Mouse (Mus musculus) myocyte (in vitro differentiated cells): Measurements from ENCODE around the gene Ap1s1. TPM values are rescaled to one million over a fixed set of nuclear protein-coding genes. Genes with fewer than 3 reads are reported as not detected.
A peak's percentile ranks its signal among the peaks of the same experiment; 100 is the strongest.

ENCODE experiments used
- H3K27me3 ChIP-seq: one replicate; pipeline ENCODE4 v1.6.1; 2011; ENCODE audit not compliant: control insufficient read depth, insufficient read depth, insufficient read length
- H3K36me3 ChIP-seq: one replicate; pipeline ENCODE4 v1.6.1; 2011; ENCODE audit not compliant: control insufficient read depth, insufficient read depth
- H3K4me2 ChIP-seq: one replicate; pipeline ENCODE4 v1.6.1; 2011; ENCODE audit warnings: low read depth, control low read depth
- H3K4me3 ChIP-seq: one replicate; pipeline ENCODE4 v1.5.1; 2011; ENCODE audit warnings: mild to moderate bottlenecking, control low read depth, moderate library complexity
- H3K79me2 ChIP-seq: one replicate; pipeline ENCODE4 v1.6.1; 2011; ENCODE audit not compliant: control insufficient read depth, insufficient read depth
- H3ac ChIP-seq: one replicate; pipeline ENCODE4 v1.6.1; 2011; ENCODE audit not compliant: control insufficient read depth, insufficient read length
- CEBPB ChIP-seq: IDR thresholded peaks from 2 replicates; pipeline ENCODE4 v1.6.1; 2011; ENCODE audit warnings: mild to moderate bottlenecking, moderate library complexity; ENCODE audit not compliant: poor library complexity, insufficient read depth, severe bottlenecking
- E2F4 ChIP-seq: IDR thresholded peaks from one replicate; pipeline ENCODE4 v1.6.1; 2011; ENCODE audit warnings: mild to moderate bottlenecking, control low read depth, moderate library complexity; ENCODE audit not compliant: insufficient read depth
- MAX ChIP-seq: IDR thresholded peaks from one replicate; pipeline ENCODE4 v1.6.1; 2011; ENCODE audit warnings: low read depth, mild to moderate bottlenecking, control low read depth
- MYOD1 ChIP-seq, 3 experiments: IDR thresholded peaks; one replicate each; pipeline ENCODE4 v1.6.1; 2011; ENCODE audit warnings: control low read depth in 2 of 3, low read depth in 2 of 3, mild to moderate bottlenecking in 2 of 3, moderate library complexity in 1 of 3; ENCODE audit not compliant: insufficient read length in 2 of 3, control insufficient read depth in 1 of 3
- MYOG ChIP-seq, 3 experiments: IDR thresholded peaks; one replicate each; pipeline ENCODE4 v1.6.1; 2011; ENCODE audit warnings: control low read depth in 2 of 3, low read depth in 2 of 3, mild to moderate bottlenecking in 2 of 3; ENCODE audit not compliant: insufficient read length in 2 of 3, control insufficient read depth in 1 of 3, insufficient read depth in 1 of 3
- POLR2A ChIP-seq: IDR thresholded peaks from one replicate; pipeline ENCODE4 v1.6.1; 2011; ENCODE audit warnings: low read depth, mild to moderate bottlenecking, control low read depth, moderate library complexity; ENCODE audit not compliant: insufficient read length
- POLR2AphosphoS2 ChIP-seq: IDR thresholded peaks from one replicate; pipeline ENCODE4 v1.6.1; 2011; ENCODE audit warnings: low read depth, control low read depth; ENCODE audit not compliant: insufficient read length
- REST ChIP-seq: IDR thresholded peaks from one replicate; pipeline ENCODE4 v1.6.1; 2011; ENCODE audit warnings: mild to moderate bottlenecking, control low read depth, moderate library complexity; ENCODE audit not compliant: insufficient read depth, insufficient read length
- SRF ChIP-seq: IDR thresholded peaks from one replicate; pipeline ENCODE4 v1.6.1; 2011; ENCODE audit warnings: low read depth; ENCODE audit not compliant: control insufficient read depth, insufficient read length
- TCF12 ChIP-seq: IDR thresholded peaks from one replicate; pipeline ENCODE4 v1.6.1; 2011; ENCODE audit warnings: mild to moderate bottlenecking, control low read depth; ENCODE audit not compliant: poor library complexity, insufficient read depth, severe bottlenecking
- TCF3 ChIP-seq: IDR thresholded peaks from one replicate; pipeline ENCODE4 v1.6.1; 2011; ENCODE audit warnings: low read depth, control low read depth; ENCODE audit not compliant: insufficient read length
- USF1 ChIP-seq: IDR thresholded peaks from one replicate; pipeline ENCODE4 v1.6.1; 2011; ENCODE audit warnings: low read depth, mild to moderate bottlenecking, control low read depth, moderate library complexity
- polyA plus RNA-seq: library from polyadenylated mRNA; unstranded; fragments of >200 nt; fragmentation: generic; extraction: Trizol; gene quantifications from one replicate; pipeline ENCODE4 v1.2.1, GENCODE M21; 2012; ENCODE audit warnings: missing spikeins

Ap1s1 gene
- polyA plus RNA-seq, 1 experiment, result 172 TPM

- no peak for TF ChIP-seq USF1
- no peak for TF ChIP-seq CEBPB
- TF ChIP-seq SRF, result no peak
- no peak for TF ChIP-seq POLR2A
- no peak for TF ChIP-seq MYOD1 (IDR thresholded peaks at IDR 0.05; ENCODE audit: control insufficient read depth in 1 of 3, insufficient read length in 2 of 3, low read depth in 2 of 3)
- no peak for TF ChIP-seq POLR2AphosphoS2
- TF ChIP-seq TCF3, result no peak
- TF ChIP-seq MAX, result no peak
- Histone ChIP-seq H3ac (no peak overlapping the region), H3K4me3 (no peak overlapping the region), H3K4me2 (peak overlapping the region; percentile 79), H3K27me3 (peaks cover 13% of the 10 kb centered on the region), H3K36me3 (no peaks in the 10 kb centered on the region), H3K79me2 (no peaks in the 10 kb centered on the region)
These were observed 13.9 kb downstream of the Ap1s1 start for GRCm38 (mm10) chr5:137032033-137032421.

GRCm38 (mm10) chr5:137031076-137032032 lies 14.6 kb downstream of the Ap1s1 start:
- no peak overlapping the region for H3ac ChIP-seq
- H3K4me3 ChIP-seq, result no peak overlapping the region
- peak overlapping the region; percentile 79 for H3K4me2 ChIP-seq
- no peaks in the 10 kb centered on the region for H3K36me3 ChIP-seq
- TF ChIP-seq MYOD1 (IDR thresholded peaks at IDR 0.05; ENCODE audit: control insufficient read depth in 1 of 3, insufficient read length in 2 of 3, low read depth in 2 of 3) (no peak), REST (peak; percentile 92), MAX (peak; percentile 25)
- H3K27me3 ChIP-seq, result peaks cover 19% of the 10 kb centered on the region
- no peaks in the 10 kb centered on the region for H3K79me2 ChIP-seq

GRCm38 (mm10) chr5:137030416-137030810 lies 15.5 kb downstream of the Ap1s1 start:
- TF ChIP-seq MYOG (IDR thresholded peaks at IDR 0.05; ENCODE audit: control insufficient read depth in 1 of 3, insufficient read depth in 1 of 3, insufficient read length in 2 of 3, low read depth in 2 of 3) (no peak), TCF12 (no peak), POLR2A (no peak), REST (no peak), POLR2AphosphoS2 (no peak), TCF3 (no peak), SRF (no peak), E2F4 (no peak), USF1 (no peak), CEBPB (no peak), MAX (no peak), MYOD1 (IDR thresholded peaks at IDR 0.05; ENCODE audit: control insufficient read depth in 1 of 3, insufficient read length in 2 of 3, low read depth in 2 of 3) (no peak)
- no peaks in the 10 kb centered on the region for H3K79me2 ChIP-seq
- no peaks in the 10 kb centered on the region for H3K36me3 ChIP-seq
- peak overlapping the region; percentile 8 for H3K4me3 ChIP-seq
- H3K27me3 ChIP-seq, result peaks cover 19% of the 10 kb centered on the region
- H3ac ChIP-seq, result no peak overlapping the region
- no peak overlapping the region for H3K4me2 ChIP-seq

GRCm38 (mm10) chr5:137029643-137030415 lies 16.1 kb downstream of the Ap1s1 start:
- TF ChIP-seq E2F4 (no peak), USF1 (peak; percentile 94), TCF3 (no peak), TCF12 (no peak), REST (peak; percentile 97), MYOD1 (IDR thresholded peaks at IDR 0.05; ENCODE audit: control insufficient read depth in 1 of 3, insufficient read length in 2 of 3, low read depth in 2 of 3) (peak in 1 of 3 experiments; percentile 10), SRF (peak; percentile 94)
- H3K79me2 ChIP-seq, result no peaks in the 10 kb centered on the region
- peak overlapping the region; percentile 8 for H3K4me3 ChIP-seq
- no peak overlapping the region for H3ac ChIP-seq
- H3K27me3 ChIP-seq, result peaks cover 19% of the 10 kb centered on the region
- peak overlapping the region; percentile 74 for H3K4me2 ChIP-seq
- no peaks in the 10 kb centered on the region for H3K36me3 ChIP-seq

GRCm38 (mm10) chr5:137029273-137029585 lies 16.7 kb downstream of the Ap1s1 start:
- peaks cover 23% of the 10 kb centered on the region for H3K27me3 ChIP-seq
- H3K4me2 ChIP-seq, result peak overlapping the region; percentile 74

More at GRCm38 (mm10) chr5:137029273-137029585, 16.7 kb downstream of the Ap1s1 start:
- Histone ChIP-seq H3K79me2 (no peaks in the 10 kb centered on the region), H3ac (no peak overlapping the region), H3K4me3 (peak overlapping the region; percentile 8), H3K36me3 (no peaks in the 10 kb centered on the region)
- TF ChIP-seq E2F4, result no peak
- no peak for TF ChIP-seq CEBPB
- no peak for TF ChIP-seq POLR2A
